Mouse (Mus musculus) embryonic facial prominence, embryonic 11.5 days (tissue): Measurements from ENCODE around the gene Gm9817. TPM values are rescaled to one million over a fixed set of nuclear protein-coding genes. Genes with fewer than 3 reads are reported as not detected.
A peak's percentile ranks its signal among the peaks of the same experiment; 100 is the strongest.

ENCODE experiments used
- ATAC-seq: fragments of 200-750 bp; cut with Nextera tagmentation; replicated peaks from 2 replicates; pipeline ENCODE4 v1.8.0; 2017; ENCODE audit warnings: low read depth; ENCODE audit not compliant: insufficient number of reproducible peaks, low FRiP score, low TSS enrichment
- DNase-seq: peaks from one replicate; pipeline ENCODE4 v3.0.0-alpha.2; 2015; ENCODE audit warnings: low spot score
- H3K27ac ChIP-seq: fragments of 300-500 bp; sonication (generic); replicated peaks from 2 replicates; pipeline ENCODE4 v1.5.1; 2014; ENCODE audit warnings: mild to moderate bottlenecking, low read depth, low read length, control low read depth
- H3K27me3 ChIP-seq: fragments of 300-500 bp; sonication (generic); 2 replicates; pipeline ENCODE4 v1.6.1; 2014; ENCODE audit warnings: mild to moderate bottlenecking, low read length, moderate library complexity, mixed read lengths; ENCODE audit not compliant: control insufficient read depth, insufficient read depth
- H3K36me3 ChIP-seq: fragments of 300-500 bp; sonication (generic); replicated peaks from 2 replicates; pipeline ENCODE4 v1.6.1; 2014; ENCODE audit warnings: low read depth, mild to moderate bottlenecking, low read length, moderate library complexity, mixed read lengths; ENCODE audit not compliant: control insufficient read depth, insufficient read depth
- H3K4me1 ChIP-seq: fragments of 300-500 bp; sonication (generic); 2 replicates; pipeline ENCODE4 v1.6.1; 2014; ENCODE audit warnings: low read length, mixed read lengths; ENCODE audit not compliant: control insufficient read depth, insufficient read depth
- H3K4me2 ChIP-seq: fragments of 300-500 bp; sonication (generic); 2 replicates; pipeline ENCODE4 v1.6.1; 2014; ENCODE audit warnings: low read depth, mild to moderate bottlenecking, control low read depth, low read length, moderate library complexity
- H3K4me3 ChIP-seq: fragments of 300-500 bp; sonication (generic); 2 replicates; pipeline ENCODE4 v1.5.1; 2014; ENCODE audit warnings: low read depth, low read length, control low read depth
- H3K9ac ChIP-seq: fragments of 300-500 bp; sonication (generic); replicated peaks from 2 replicates; pipeline ENCODE4 v1.6.1; 2014; ENCODE audit warnings: mild to moderate bottlenecking, control low read depth, low read length
- H3K9me3 ChIP-seq: fragments of 300-500 bp; sonication (generic); replicated peaks from 2 replicates; pipeline ENCODE4 v1.6.1; 2016; ENCODE audit warnings: mild to moderate bottlenecking, low read length, inconsistent platforms, mixed read lengths; ENCODE audit not compliant: control insufficient read depth
- WGBS: fragments of 180-500 bp; shearing (Covaris S2); extraction: QIAGEN DNeasy Blood & Tissue Kit; methylation state at CpG from one replicate; pipeline ENCODE4 v1.1.7; 2014; 5-methylcytosine and 5-hydroxymethylcytosine counted together
- polyA plus RNA-seq: library from polyadenylated mRNA; unstranded; fragments of >200 nt; fragmentation: Nextera tagmentation; extraction: Ambion mirVana; gene quantifications from 2 replicates; pipeline ENCODE4 v1.2.1, GENCODE M21; 2014

Gene Gm9817
- polyA plus RNA-seq, 1 experiment from 2014 or later = not detected

- no peak overlapping the region for H3K4me2 ChIP-seq
- H3K9me3 ChIP-seq = no peaks in the 10 kb centered on the region
- H3K4me1 ChIP-seq = no peaks in the 10 kb centered on the region
- no peaks in the 10 kb centered on the region for H3K27me3 ChIP-seq
- ATAC-seq (no peak), DNase-seq (no peak)
- 69% methylated on average over 4 of the region's 4 CpGs for WGBS
- no peaks in the 10 kb centered on the region for H3K36me3 ChIP-seq
- no peak overlapping the region for H3K9ac ChIP-seq
- H3K4me3 ChIP-seq = no peak overlapping the region
- H3K27ac ChIP-seq = no peak overlapping the region
These were observed 42.1 kb upstream of the Gm9817 start for GRCm38 (mm10) chr13:45036417-45036816.

GRCm38 (mm10) chr13:45040195-45040594 lies 38.3 kb upstream of the Gm9817 start:
- Histone ChIP-seq H3K4me3 (no peak overlapping the region), H3K36me3 (no peaks in the 10 kb centered on the region), H3K27ac (no peak overlapping the region), H3K9me3 (no peaks in the 10 kb centered on the region), H3K9ac (no peak overlapping the region), H3K27me3 (no peaks in the 10 kb centered on the region), H3K4me1 (no peaks in the 10 kb centered on the region), H3K4me2 (no peak overlapping the region)
- no peak for ATAC-seq
- 66% methylated on average over 4 of the region's 4 CpGs for WGBS
- no peak for DNase-seq

DNA sequence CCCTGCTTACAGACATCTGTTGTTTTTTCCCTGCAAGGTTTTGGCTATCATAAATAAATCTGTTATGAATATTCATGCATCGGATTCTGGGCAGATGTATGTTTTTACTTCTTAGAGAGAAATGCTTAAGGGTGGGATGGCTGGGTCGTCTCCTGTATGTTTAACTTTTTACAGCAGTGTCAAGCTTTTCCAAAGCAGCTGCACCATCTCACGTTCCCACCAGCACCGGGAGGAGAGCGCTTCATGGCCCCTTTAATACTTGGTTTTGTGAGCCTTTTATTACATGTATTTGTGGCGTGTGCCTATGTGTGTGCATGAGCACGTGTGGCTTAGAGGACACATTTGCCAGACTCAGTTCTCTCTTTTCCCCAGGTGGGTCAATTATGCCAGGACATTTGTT lies 37.8 kb upstream of the Gm9817 start:
- no peak overlapping the region for H3K4me2 ChIP-seq
- H3K9ac ChIP-seq = no peak overlapping the region
- no peaks in the 10 kb centered on the region for H3K27me3 ChIP-seq
- no peaks in the 10 kb centered on the region for H3K9me3 ChIP-seq
- H3K4me3 ChIP-seq = no peak overlapping the region
- H3K27ac ChIP-seq = no peak overlapping the region
- no peaks in the 10 kb centered on the region for H3K36me3 ChIP-seq
- DNase-seq (no peak), ATAC-seq (no peak)
- H3K4me1 ChIP-seq = no peaks in the 10 kb centered on the region
- WGBS = 78% methylated on average over 7 of the region's 7 CpGs

- 45% methylated on average over 3 of the region's 3 CpGs for WGBS
- no peak overlapping the region for H3K4me2 ChIP-seq
- H3K9me3 ChIP-seq = no peaks in the 10 kb centered on the region
- no peaks in the 10 kb centered on the region for H3K27me3 ChIP-seq
- H3K4me1 ChIP-seq = no peaks in the 10 kb centered on the region
- no peak overlapping the region for H3K9ac ChIP-seq
- ATAC-seq (no peak), DNase-seq (peak; percentile 15)
- H3K4me3 ChIP-seq = no peak overlapping the region
- H3K36me3 ChIP-seq = no peaks in the 10 kb centered on the region
- no peak overlapping the region for H3K27ac ChIP-seq
These were observed 35.0 kb upstream of the Gm9817 start for GRCm38 (mm10) chr13:45043466-45043865.

DNA sequence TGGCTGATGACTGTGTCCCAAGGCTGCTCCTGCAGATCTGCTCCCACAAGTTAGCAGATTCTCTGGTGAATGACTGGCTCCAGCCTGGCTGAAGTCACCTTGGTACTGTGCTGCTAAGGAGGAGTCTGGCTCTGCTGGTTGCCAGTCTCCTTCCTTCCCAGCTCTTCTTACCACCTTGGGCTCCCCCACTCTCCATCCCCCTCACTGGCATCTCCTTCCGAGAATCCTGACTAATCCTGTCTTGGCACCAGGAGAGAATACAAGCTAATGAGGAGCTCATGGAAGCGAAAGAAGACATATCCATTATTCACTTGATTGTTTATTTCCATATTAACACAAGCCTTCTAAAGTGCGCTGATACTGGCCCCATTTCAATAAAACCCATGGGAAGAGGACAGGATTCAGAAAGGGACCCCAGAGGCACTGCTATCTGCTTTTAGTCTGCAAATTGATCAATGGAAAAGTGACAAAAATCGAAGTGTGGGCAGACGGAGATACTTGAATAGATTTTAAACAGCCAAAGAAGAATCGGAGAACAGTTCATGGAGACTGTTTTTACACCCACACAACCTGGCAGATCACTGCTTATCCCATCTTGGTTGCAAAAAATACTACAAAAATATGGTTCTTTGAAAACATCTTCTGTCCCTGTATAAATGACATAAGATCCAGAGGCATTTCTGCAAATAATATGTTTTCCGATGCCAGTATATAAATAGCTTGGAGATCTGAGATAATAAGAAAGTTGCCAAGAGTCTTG lies 29.1 kb upstream of the Gm9817 start:
- no peaks in the 10 kb centered on the region for H3K27me3 ChIP-seq
- H3K36me3 ChIP-seq = no peaks in the 10 kb centered on the region
- ATAC-seq (no peak), DNase-seq (no peak)
- no peak overlapping the region for H3K27ac ChIP-seq
- WGBS = 85% methylated on average over 7 of the region's 7 CpGs
- no peaks in the 10 kb centered on the region for H3K9me3 ChIP-seq
- no peak overlapping the region for H3K4me3 ChIP-seq
- H3K9ac ChIP-seq = no peak overlapping the region
- no peaks in the 10 kb centered on the region for H3K4me1 ChIP-seq
- no peak overlapping the region for H3K4me2 ChIP-seq

DNA sequence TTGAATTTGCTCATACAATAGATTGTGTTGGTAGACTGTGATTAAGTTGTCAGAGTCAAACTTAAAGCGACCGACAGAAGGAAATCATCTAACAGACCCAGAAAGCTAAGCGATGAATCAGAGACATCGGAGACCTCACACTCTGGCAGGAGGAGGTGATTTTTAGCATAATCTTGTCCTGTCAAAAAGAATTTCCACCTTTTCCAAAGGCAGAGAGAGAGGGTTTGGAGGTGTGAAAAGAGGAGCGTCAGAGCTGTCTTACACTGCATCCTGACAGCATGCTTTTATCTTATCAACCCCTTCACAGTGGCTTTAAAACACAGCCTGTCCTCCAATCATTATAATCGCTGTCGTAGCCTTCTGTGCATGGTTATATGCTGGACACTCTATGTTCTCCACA lies 25.7 kb upstream of the Gm9817 start:
- H3K27ac ChIP-seq = no peak overlapping the region
- no peak overlapping the region for H3K4me3 ChIP-seq
- no peak for ATAC-seq
- no peak overlapping the region for H3K4me2 ChIP-seq
- no peak overlapping the region for H3K9ac ChIP-seq
- DNase-seq = no peak
- 83% methylated on average over 7 of the region's 7 CpGs for WGBS
- no peaks in the 10 kb centered on the region for H3K9me3 ChIP-seq
- no peaks in the 10 kb centered on the region for H3K4me1 ChIP-seq
- no peaks in the 10 kb centered on the region for H3K27me3 ChIP-seq
- H3K36me3 ChIP-seq = no peaks in the 10 kb centered on the region

- no peaks in the 10 kb centered on the region for H3K4me1 ChIP-seq
- H3K9me3 ChIP-seq = no peaks in the 10 kb centered on the region
- H3K27ac ChIP-seq = no peak overlapping the region
- ATAC-seq (no peak), DNase-seq (no peak)
- WGBS = 88% methylated on average over 3 of the region's 3 CpGs
- no peak overlapping the region for H3K4me3 ChIP-seq
- H3K36me3 ChIP-seq = no peaks in the 10 kb centered on the region
- no peak overlapping the region for H3K4me2 ChIP-seq
- H3K9ac ChIP-seq = no peak overlapping the region
- H3K27me3 ChIP-seq = no peaks in the 10 kb centered on the region
These were observed 24.6 kb upstream of the Gm9817 start for GRCm38 (mm10) chr13:45053843-45054242.

DNA sequence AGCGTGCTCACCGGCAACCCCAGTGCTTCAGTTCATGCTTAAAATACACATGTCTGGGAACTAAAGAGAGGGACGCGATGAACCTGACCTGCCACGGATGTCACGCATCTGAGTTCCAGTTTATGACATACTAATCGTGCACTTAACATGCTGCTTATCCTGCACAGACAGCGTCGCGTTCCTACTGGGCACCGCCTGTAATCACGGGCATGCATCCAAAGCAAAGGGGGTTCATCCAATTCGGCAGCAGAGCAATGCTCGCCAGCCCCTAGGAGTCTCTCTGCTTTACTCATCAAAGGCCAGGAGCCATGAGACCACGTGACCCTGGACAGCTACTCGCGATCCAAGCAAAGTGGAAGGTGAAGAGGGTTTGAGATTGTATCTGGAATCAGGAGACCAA lies 19.3 kb upstream of the Gm9817 start:
- H3K4me3 ChIP-seq = no peak overlapping the region
- no peaks in the 10 kb centered on the region for H3K27me3 ChIP-seq
- DNase-seq (no peak), ATAC-seq (no peak)
- H3K9me3 ChIP-seq = no peaks in the 10 kb centered on the region
- WGBS = 86% methylated on average over 17 of the region's 17 CpGs
- H3K36me3 ChIP-seq = no peaks in the 10 kb centered on the region
- no peak overlapping the region for H3K27ac ChIP-seq
- H3K4me1 ChIP-seq = no peaks in the 10 kb centered on the region
- H3K9ac ChIP-seq = no peak overlapping the region
- H3K4me2 ChIP-seq = no peak overlapping the region
